22 mouse cellular contexts compared by ENCODE assay signal in genomic region chr5:122690486-122690885, GRCm38 (mm10). TPM values are rescaled to one million over a fixed set of nuclear protein-coding genes. Genes with fewer than 3 reads are reported as not detected.
A peak's percentile ranks its signal among the peaks of the same experiment; 100 is the strongest.
DNase-seq lines count a peak whose midpoint lies in the region; ATAC-seq and TF ChIP-seq lines count a peak whose summit lies in the region.
"Had no signal": no experiment of that assay in that cellular context is flagged by ENCODE, and none has a peak within 500 bp of the region (broad histone marks: within the 10 kb centered on the region; RNA-seq: fewer than 3 reads in every experiment).

No protein-coding gene starts in this region.

- peak overlapping the region; percentile 24; the same call in 1 of the 2 replicates for H3K27ac ChIP-seq in liver, adult 2 months (replicated peaks; ENCODE audit: insufficient read depth, low read depth, low read length)
- no peak overlapping the region for H3K27ac ChIP-seq in liver, embryonic 11.5 days (ENCODE audit: low read depth, low read length)
- no peak overlapping the region for H3K27ac ChIP-seq in intestine, embryonic 16.5 days (ENCODE audit: low read length)
- H3K27ac ChIP-seq in small intestine, adult 2 months (ENCODE audit: insufficient read depth, low read depth, low read length): peak overlapping the region; percentile 37; the same call in 1 of the 2 replicates
- no peak overlapping the region for H3K27ac ChIP-seq in hindbrain, embryonic 12.5 days
- H3K27ac ChIP-seq: embryonic facial prominence, embryonic 15.5 days; forebrain, embryonic 10.5 days; heart, embryonic 10.5 days; hindbrain, embryonic 14.5 days had no signal

- H3K9ac ChIP-seq in liver, adult 2 months (ENCODE audit: low read depth, low read length): no peak overlapping the region
- no peak overlapping the region for H3K9ac ChIP-seq in liver, embryonic 11.5 days (ENCODE audit: low read depth, low read length)
- H3K9ac ChIP-seq in intestine, embryonic 16.5 days (ENCODE audit: low read depth, low read length): no peak overlapping the region
- no peak overlapping the region for H3K9ac ChIP-seq in hindbrain, embryonic 12.5 days
- H3K9ac ChIP-seq: embryonic facial prominence, embryonic 15.5 days; hindbrain, embryonic 14.5 days had no signal

- no peak for ATAC-seq in liver, embryonic 11.5 days (replicated peaks; ENCODE audit: low FRiP score)
- ATAC-seq in intestine, embryonic 16.5 days: peak; percentile 41; the same call in 1 of the 2 replicates
- no peak for ATAC-seq in hindbrain, embryonic 12.5 days (ENCODE audit: low FRiP score)
- no peak for ATAC-seq in megakaryocyte-erythroid progenitor cell, adult 5-6 weeks (replicated peaks; ENCODE audit: low FRiP score, low TSS enrichment, poor library complexity, severe bottlenecking)
- ATAC-seq: activated CD4-positive, CD25-positive, alpha-beta regulatory T cell, adult 4 months; forebrain, embryonic 14.5 days had no signal

- no peaks in the 10 kb centered on the region for H3K36me3 ChIP-seq in liver, adult 2 months (ENCODE audit: control insufficient read depth, insufficient read depth, low read length)
- H3K36me3 ChIP-seq in liver, embryonic 11.5 days (ENCODE audit: control insufficient read depth, insufficient read depth, low read length): no peaks in the 10 kb centered on the region
- no peaks in the 10 kb centered on the region for H3K36me3 ChIP-seq in intestine, embryonic 16.5 days (ENCODE audit: control insufficient read depth, insufficient read depth, low read length)
- H3K36me3 ChIP-seq in small intestine, adult 2 months (ENCODE audit: control insufficient read depth, insufficient read depth, low read length): no peaks in the 10 kb centered on the region
- H3K36me3 ChIP-seq in hindbrain, embryonic 12.5 days: no peaks in the 10 kb centered on the region
- H3K36me3 ChIP-seq: embryonic facial prominence, embryonic 15.5 days; forebrain, embryonic 10.5 days; G1E; heart, embryonic 10.5 days had no signal

- no peak for TF ChIP-seq CTCF in liver, adult 2 months (IDR thresholded peaks at IDR 0.05; ENCODE audit: low read depth, low read length)
- TF ChIP-seq CTCF in small intestine, adult 2 months (IDR thresholded peaks at IDR 0.05; ENCODE audit: extremely low read depth, insufficient read length, insufficient replicate concordance, low read depth, low read length): no peak

- peak; percentile 96 for DNase-seq in liver, adult 2 months (ENCODE audit: extremely low read depth, low read depth, low spot score)
- DNase-seq in liver, embryonic 11.5 days (ENCODE audit: low spot score): no peak
- DNase-seq in ES-CJ7 (ENCODE audit: low read depth, low spot score): peak; percentile 29
- DNase-seq in frontal cortex, postnatal 10 days (ENCODE audit: low spot score in 2 of 2): no peak
- DNase-seq: adrenal gland, postnatal 36 days; cerebellum, adult 2 months; cerebellum, postnatal 10 days; gastrocnemius, postnatal 10 days; heart, adult 18-20 months; heart, postnatal 10 days had no signal

- no peak overlapping the region for H3K4me2 ChIP-seq in liver, embryonic 11.5 days
- H3K4me2 ChIP-seq in intestine, embryonic 16.5 days (ENCODE audit: low read depth, low read length): no peak overlapping the region
- no peak overlapping the region for H3K4me2 ChIP-seq in hindbrain, embryonic 12.5 days (replicated peaks)
- H3K4me2 ChIP-seq: embryonic facial prominence, embryonic 15.5 days; hindbrain, embryonic 14.5 days had no signal

- no peaks in the 10 kb centered on the region for H3K9me3 ChIP-seq in liver, embryonic 11.5 days (ENCODE audit: control insufficient read depth, low read length)
- H3K9me3 ChIP-seq in intestine, embryonic 16.5 days (ENCODE audit: control insufficient read depth, low read length): no peaks in the 10 kb centered on the region
- no peaks in the 10 kb centered on the region for H3K9me3 ChIP-seq in hindbrain, embryonic 12.5 days (replicated peaks)
- H3K9me3 ChIP-seq: embryonic facial prominence, embryonic 15.5 days; forebrain, embryonic 10.5 days; heart, embryonic 10.5 days had no signal

- H3K4me3 ChIP-seq in liver, adult 2 months (ENCODE audit: insufficient read depth, low read depth, low read length): no peak overlapping the region
- H3K4me3 ChIP-seq in liver, embryonic 11.5 days (ENCODE audit: low read depth, low read length): no peak overlapping the region
- no peak overlapping the region for H3K4me3 ChIP-seq in intestine, embryonic 16.5 days (ENCODE audit: low read length)
- no peak overlapping the region for H3K4me3 ChIP-seq in small intestine, adult 2 months (ENCODE audit: low read depth, low read length)
- no peak overlapping the region for H3K4me3 ChIP-seq in hindbrain, embryonic 12.5 days
- H3K4me3 ChIP-seq: embryonic facial prominence, embryonic 15.5 days; erythroblast, embryonic 14.5 days; forebrain, embryonic 10.5 days; heart, embryonic 10.5 days had no signal

- no peaks in the 10 kb centered on the region for H3K27me3 ChIP-seq in liver, adult 2 months (ENCODE audit: control insufficient read depth, insufficient read depth, low read length)
- H3K27me3 ChIP-seq in liver, embryonic 11.5 days (replicated peaks; ENCODE audit: control insufficient read depth, insufficient read depth, low read length): no peaks in the 10 kb centered on the region
- no peaks in the 10 kb centered on the region for H3K27me3 ChIP-seq in intestine, embryonic 16.5 days (replicated peaks; ENCODE audit: control insufficient read depth, insufficient read depth, low read length)
- no peaks in the 10 kb centered on the region for H3K27me3 ChIP-seq in small intestine, adult 2 months (ENCODE audit: control insufficient read depth, insufficient read depth, low read length)
- no peaks in the 10 kb centered on the region for H3K27me3 ChIP-seq in hindbrain, embryonic 12.5 days
- H3K27me3 ChIP-seq: embryonic facial prominence, embryonic 15.5 days had no signal

- no peaks in the 10 kb centered on the region for H3K79me2 ChIP-seq in liver, adult 2 months (ENCODE audit: control insufficient read depth, insufficient read depth, low read length)

- TF ChIP-seq POLR2A in liver, adult 2 months (IDR thresholded peaks at IDR 0.05; ENCODE audit: extremely low read depth, insufficient read depth, low read length): no peak
- no peak for TF ChIP-seq POLR2A in small intestine, adult 2 months (IDR thresholded peaks at IDR 0.05; ENCODE audit: low read depth, low read length)

- 21% methylated on average over 6 of the region's 6 CpGs for WGBS in liver, adult 2 months
- WGBS in liver, embryonic 11.5 days: 64% methylated on average over 6 of the region's 6 CpGs
- 47% methylated on average over 6 of the region's 6 CpGs for WGBS in intestine, embryonic 16.5 days
- 29% methylated on average over 6 of the region's 6 CpGs for WGBS in small intestine, adult 2 months
- 53% methylated on average over 6 of the region's 6 CpGs for WGBS in hindbrain, embryonic 12.5 days

- H3K4me1 ChIP-seq in liver, adult 2 months (ENCODE audit: control insufficient read depth, insufficient read depth, low read length): peaks cover 11% of the 10 kb centered on the region
- no peaks in the 10 kb centered on the region for H3K4me1 ChIP-seq in liver, embryonic 11.5 days (replicated peaks; ENCODE audit: control insufficient read depth, insufficient read depth, low read length)
- peaks cover 2% of the 10 kb centered on the region; the same call in 1 of the 2 replicates for H3K4me1 ChIP-seq in intestine, embryonic 16.5 days (ENCODE audit: control insufficient read depth, insufficient read depth, low read length)
- peaks cover 17% of the 10 kb centered on the region for H3K4me1 ChIP-seq in small intestine, adult 2 months (ENCODE audit: control insufficient read depth, insufficient read depth, insufficient read length, low read length)
- peaks cover 12% of the 10 kb centered on the region for H3K4me1 ChIP-seq in hindbrain, embryonic 12.5 days

RNA-seq across cellular contexts. Expression of gene P2rx4, which starts 16.9 kb away (rescaled TPM):
- total RNA-seq in liver, adult 2 months (2014; rRNA removed): 43.2 and 59.9 TPM in 2 replicates
- polyA plus RNA-seq in liver, adult 2 months (2012; rRNA removed): 50.1 and 59.5 TPM in 2 replicates
- polyA plus RNA-seq in liver, embryonic 11.5 days (2014; fragmentation: Nextera tagmentation; extraction: Ambion mirVana): 27.1 and 30.2 TPM in 2 replicates
- 59.6 and 62.6 TPM in 2 replicates for polyA plus RNA-seq in intestine, embryonic 16.5 days (2015; fragmentation: Nextera tagmentation; extraction: Ambion mirVana)
- 26.6 and 61.9 TPM in 2 replicates for polyA plus RNA-seq in small intestine, adult 2 months (2012; rRNA removed)
- 15.2 and 15.4 TPM in 2 replicates for polyA plus RNA-seq in hindbrain, embryonic 12.5 days (2016; fragmentation: Nextera tagmentation; extraction: Ambion mirVana)
- total RNA-seq in megakaryocyte-erythroid progenitor cell, adult 5-6 weeks (2014; fragmentation: Nextera tagmentation): 15.5 and 29.1 TPM in 2 replicates
- 5.7 and 8.8 TPM in 2 replicates for total RNA-seq in megakaryocyte-erythroid progenitor cell, adult 5-6 weeks (2017)

RNA-seq across cellular contexts. Expression of gene P2rx7, which starts 46.8 kb away (rescaled TPM):
- 2.2 and 4.3 TPM in 2 replicates for total RNA-seq in liver, adult 2 months (2014; rRNA removed)
- 2.7 and 4.0 TPM in 2 replicates for polyA plus RNA-seq in liver, adult 2 months (2012; rRNA removed)
- polyA plus RNA-seq in liver, embryonic 11.5 days (2014; fragmentation: Nextera tagmentation; extraction: Ambion mirVana): 0.47 and 1.3 TPM in 2 replicates
- 2.1 and 2.9 TPM in 2 replicates for polyA plus RNA-seq in intestine, embryonic 16.5 days (2015; fragmentation: Nextera tagmentation; extraction: Ambion mirVana)
- polyA plus RNA-seq in small intestine, adult 2 months (2012; rRNA removed): 12.0 and 24.3 TPM in 2 replicates
- polyA plus RNA-seq in hindbrain, embryonic 12.5 days (2016; fragmentation: Nextera tagmentation; extraction: Ambion mirVana): 3.3 and 4.0 TPM in 2 replicates
- total RNA-seq in megakaryocyte-erythroid progenitor cell, adult 5-6 weeks (2014; fragmentation: Nextera tagmentation): 1.2 and 3.0 TPM in 2 replicates
- 1.9 and 2.9 TPM in 2 replicates for total RNA-seq in megakaryocyte-erythroid progenitor cell, adult 5-6 weeks (2017)
- polyA plus RNA-seq: erythroblast, embryonic 14.5 days had no signal

Comparison
In these comparisons a context has a peak if more than half of its experiments do, and no peak if none do; other contexts are left out.
1. DNase-seq: peak in liver, adult 2 months (single experiment) and ES-CJ7 (single experiment); none in liver, embryonic 11.5 days (single experiment) and frontal cortex, postnatal 10 days (0 of 2).
2. H3K27ac ChIP-seq: peak in liver, adult 2 months (single experiment) and small intestine, adult 2 months (single experiment); none in liver, embryonic 11.5 days (single experiment), intestine, embryonic 16.5 days (single experiment) and hindbrain, embryonic 12.5 days (single experiment).